In genomic region chr15:27997917-27998316, GRCm38 (mm10) we compare ENCODE assay signal across 10 mouse cellular contexts. TPM values are rescaled to one million over a fixed set of nuclear protein-coding genes. Genes with fewer than 3 reads are reported as not detected.
A peak's percentile ranks its signal among the peaks of the same experiment; 100 is the strongest.
DNase-seq lines count a peak whose midpoint lies in the region; ATAC-seq and TF ChIP-seq lines count a peak whose summit lies in the region.
"Had no signal": no experiment of that assay in that cellular context is flagged by ENCODE, and none has a peak within 500 bp of the region (broad histone marks: within the 10 kb centered on the region; RNA-seq: fewer than 3 reads in every experiment).

No protein-coding gene starts in this region.

- H3K4me1 ChIP-seq in forebrain, embryonic 12.5 days = peaks cover 84% of the 10 kb centered on the region
- H3K4me1 ChIP-seq in forebrain, embryonic 11.5 days (replicated peaks; ENCODE audit: control insufficient read depth, insufficient read depth, low read length) = peaks cover 36% of the 10 kb centered on the region
- peaks cover 99% of the 10 kb centered on the region for H3K4me1 ChIP-seq in embryonic facial prominence, embryonic 10.5 days
- H3K4me1 ChIP-seq in neural tube, embryonic 13.5 days (replicated peaks) = peaks cover 93% of the 10 kb centered on the region

- H3K4me2 ChIP-seq in forebrain, embryonic 12.5 days = no peak overlapping the region
- no peak overlapping the region for H3K4me2 ChIP-seq in forebrain, embryonic 11.5 days (ENCODE audit: low read depth, low read length, severe bottlenecking)
- no peak overlapping the region for H3K4me2 ChIP-seq in neural tube, embryonic 13.5 days

- H3K27ac ChIP-seq in forebrain, embryonic 12.5 days = no peak overlapping the region
- H3K27ac ChIP-seq in forebrain, embryonic 11.5 days (ENCODE audit: low read depth, low read length) = no peak overlapping the region
- H3K27ac ChIP-seq in layer of hippocampus, adult 2 months = peak overlapping the region; percentile 2; the same call in 1 of the 2 replicates
- H3K27ac ChIP-seq in embryonic facial prominence, embryonic 10.5 days (replicated peaks) = no peak overlapping the region
- no peak overlapping the region for H3K27ac ChIP-seq in neural tube, embryonic 13.5 days (replicated peaks)
- H3K27ac ChIP-seq: liver, embryonic 14.5 days had no signal

- no peak overlapping the region for H3K9ac ChIP-seq in forebrain, embryonic 12.5 days
- no peak overlapping the region for H3K9ac ChIP-seq in forebrain, embryonic 11.5 days (ENCODE audit: low read length)
- H3K9ac ChIP-seq in neural tube, embryonic 13.5 days = no peak overlapping the region
- H3K9ac ChIP-seq: liver, embryonic 14.5 days had no signal

- H3K36me3 ChIP-seq in forebrain, embryonic 12.5 days (replicated peaks) = peaks cover 5% of the 10 kb centered on the region; the same call in 1 of the 2 replicates
- H3K36me3 ChIP-seq in forebrain, embryonic 11.5 days (ENCODE audit: control insufficient read depth, insufficient read depth, low read length) = no peaks in the 10 kb centered on the region
- H3K36me3 ChIP-seq in embryonic facial prominence, embryonic 10.5 days (replicated peaks) = peaks cover 6% of the 10 kb centered on the region
- peaks cover 5% of the 10 kb centered on the region; the same call in 1 of the 2 replicates for H3K36me3 ChIP-seq in neural tube, embryonic 13.5 days

- 0 out of 2 replicates have a peak, but pooled peaks cover 4% of the 10 kb centered on the region for H3K27me3 ChIP-seq in forebrain, embryonic 12.5 days
- H3K27me3 ChIP-seq in forebrain, embryonic 11.5 days (ENCODE audit: control insufficient read depth, insufficient read depth, low read length) = no peaks in the 10 kb centered on the region
- no peaks in the 10 kb centered on the region; the same call in 1 of the 2 replicates for H3K27me3 ChIP-seq in embryonic facial prominence, embryonic 10.5 days (replicated peaks; ENCODE audit: low read depth, poor library complexity, severe bottlenecking)
- no peaks in the 10 kb centered on the region for H3K27me3 ChIP-seq in neural tube, embryonic 13.5 days

- ATAC-seq in forebrain, embryonic 12.5 days (ENCODE audit: low FRiP score) = peak; percentile 24; the same call in 1 of the 2 replicates
- ATAC-seq in forebrain, embryonic 11.5 days (replicated peaks; ENCODE audit: low FRiP score) = no peak
- ATAC-seq in neural tube, embryonic 13.5 days (ENCODE audit: low read depth) = peak; percentile 15; the same call in 1 of the 2 replicates
- ATAC-seq: inflammation-experienced regulatory T-cells, adult 6 months had no signal

- intact Hi-C loops in left cerebral cortex, postnatal 25 days (cut with DNase I) = no loop called here

- no peak overlapping the region for H3K4me3 ChIP-seq in forebrain, embryonic 12.5 days (replicated peaks)
- H3K4me3 ChIP-seq in forebrain, embryonic 11.5 days (ENCODE audit: low read depth, low read length) = no peak overlapping the region
- H3K4me3 ChIP-seq in layer of hippocampus, adult 2 months = no peak overlapping the region
- no peak overlapping the region for H3K4me3 ChIP-seq in embryonic facial prominence, embryonic 10.5 days
- no peak overlapping the region for H3K4me3 ChIP-seq in neural tube, embryonic 13.5 days

- TF ChIP-seq CTCF in layer of hippocampus, adult 2 months (conservative IDR thresholded peaks at IDR 0.05) = no peak

- 11% methylated on average over 8 of the region's 8 CpGs for WGBS in forebrain, embryonic 12.5 days
- 16% methylated on average over 8 of the region's 8 CpGs for WGBS in forebrain, embryonic 11.5 days
- 13% methylated on average over 8 of the region's 8 CpGs for WGBS in embryonic facial prominence, embryonic 10.5 days
- 5% methylated on average over 8 of the region's 8 CpGs for WGBS in neural tube, embryonic 13.5 days

- H3K9me3 ChIP-seq in forebrain, embryonic 12.5 days = no peaks in the 10 kb centered on the region
- H3K9me3 ChIP-seq in forebrain, embryonic 11.5 days (ENCODE audit: control insufficient read depth, low read length) = no peaks in the 10 kb centered on the region
- H3K9me3 ChIP-seq in embryonic facial prominence, embryonic 10.5 days = no peaks in the 10 kb centered on the region
- no peaks in the 10 kb centered on the region for H3K9me3 ChIP-seq in neural tube, embryonic 13.5 days

- no peak for DNase-seq in forebrain, embryonic 11.5 days (ENCODE audit: low spot score)
- no peak for DNase-seq in layer of hippocampus, adult 2 months (ENCODE audit: low spot score in 2 of 2)
- no peak for DNase-seq in layer of hippocampus, postnatal 25 days (ENCODE audit: extremely low spot score in 1 of 2, low spot score in 1 of 2)
- DNase-seq in embryonic facial prominence, embryonic 10.5 days (ENCODE audit: low spot score) = peak; percentile 49
- no peak for DNase-seq in left cerebral cortex, postnatal 25 days (ENCODE audit: low spot score in 2 of 2)
- no peak for DNase-seq in frontal cortex, postnatal 36 days (ENCODE audit: low spot score in 2 of 2)

RNA-seq across cellular contexts. Expression of gene Trio, which starts 27.7 kb away (rescaled TPM):
- 46.1 and 49.0 TPM in 2 replicates for polyA plus RNA-seq in forebrain, embryonic 12.5 days (2016; fragmentation: Nextera tagmentation; extraction: Ambion mirVana)
- 41.8 and 42.5 TPM in 2 replicates for polyA plus RNA-seq in forebrain, embryonic 11.5 days (2014; fragmentation: Nextera tagmentation; extraction: Ambion mirVana)
- total RNA-seq in layer of hippocampus, adult 2 months (2021) = 100 to 1,000 TPM; 321 to 333 TPM
- total RNA-seq in layer of hippocampus, postnatal 25 days (2021) = 100 to 1,000 TPM; 251 to 305 TPM
- polyA plus RNA-seq in embryonic facial prominence, embryonic 10.5 days (2016; fragmentation: Nextera tagmentation; extraction: Ambion mirVana) = 24.8 and 28.8 TPM in 2 replicates
- 32.9 and 38.6 TPM in 2 replicates for polyA plus RNA-seq in neural tube, embryonic 13.5 days (2015; fragmentation: Nextera tagmentation; extraction: Ambion mirVana)
- 100 to 1,000 TPM; 219 to 226 TPM for total RNA-seq in left cerebral cortex, postnatal 25 days (2021)
